Mouse (Mus musculus) erythroblast, embryonic 14.5 days (primary cell): ENCODE measurements around the gene Leap2.

Experiments
- GATA1 ChIP-seq: IDR thresholded peaks from 2 replicates; pipeline ENCODE4 v1.6.1; 2012; ENCODE audit warnings: low read length, inconsistent platforms, mixed read lengths
- TAL1 ChIP-seq: IDR thresholded peaks from 3 replicates; pipeline ENCODE4 v1.6.1; 2012; ENCODE audit warnings: low read length, inconsistent platforms, mixed read lengths

GRCm38 (mm10) chr11:53469294-53469967, 46.5 kb upstream of the Leap2 start:
- TF ChIP-seq GATA1 (no peak), TAL1 (no peak)
